Mouse (Mus musculus) kidney, embryonic 15.5 days (tissue): ENCODE results near the gene Iqcf6. TPM values are rescaled to one million over a fixed set of nuclear protein-coding genes. Genes with fewer than 3 reads are reported as not detected.
"Not testable (repeated sequence)": the region's sequence is repeated elsewhere in the genome, so short reads cannot be mapped to it uniquely, and the experiment has no call there.

ENCODE experiments used
- ATAC-seq: fragments of 200-750 bp; cut with Nextera tagmentation; replicated peaks from 2 replicates; pipeline ENCODE4 v1.8.0; 2017; ENCODE audit warnings: moderate TSS enrichment; ENCODE audit not compliant: low FRiP score
- H3K27ac ChIP-seq: fragments of 300-500 bp; sonication (generic); 2 replicates; pipeline ENCODE4 v1.5.1; 2015; ENCODE audit warnings: mild to moderate bottlenecking, inconsistent platforms
- H3K27me3 ChIP-seq: fragments of 300-500 bp; sonication (generic); 2 replicates; pipeline ENCODE4 v1.6.1; 2015; ENCODE audit warnings: inconsistent platforms
- H3K36me3 ChIP-seq: fragments of 300-500 bp; sonication (generic); 2 replicates; pipeline ENCODE4 v1.6.1; 2015; ENCODE audit warnings: inconsistent platforms
- H3K4me1 ChIP-seq: fragments of 300-500 bp; sonication (generic); 2 replicates; pipeline ENCODE4 v1.6.1; 2015; ENCODE audit warnings: inconsistent platforms
- H3K4me2 ChIP-seq: fragments of 300-500 bp; sonication (generic); 2 replicates; pipeline ENCODE4 v1.6.1; 2015; ENCODE audit warnings: moderate library complexity, mild to moderate bottlenecking, inconsistent platforms
- H3K4me3 ChIP-seq: fragments of 300-500 bp; sonication (generic); replicated peaks from 2 replicates; pipeline ENCODE4 v1.5.1; 2015; ENCODE audit warnings: mild to moderate bottlenecking, inconsistent platforms
- H3K9ac ChIP-seq: fragments of 300-500 bp; sonication (generic); 2 replicates; pipeline ENCODE4 v1.6.1; 2015; ENCODE audit warnings: mild to moderate bottlenecking, inconsistent platforms
- H3K9me3 ChIP-seq: fragments of 300-500 bp; sonication (generic); replicated peaks from 2 replicates; pipeline ENCODE4 v1.6.1; 2016; ENCODE audit warnings: inconsistent platforms
- WGBS: fragments of 180-500 bp; shearing (Covaris S2); methylation state at CpG from one replicate; pipeline ENCODE4 v1.1.7; 2015; ENCODE audit warnings: mixed read lengths; 5-methylcytosine and 5-hydroxymethylcytosine counted together
- polyA plus RNA-seq: library from polyadenylated mRNA; unstranded; fragments of >200 nt; fragmentation: Nextera tagmentation; extraction: Ambion mirVana; gene quantifications from 2 replicates; pipeline ENCODE4 v1.2.1, GENCODE M21; 2015

The Iqcf6 gene
- polyA plus RNA-seq, 1 experiment from 2014 or later, result not detected

GRCm38 (mm10) chr9:106627796-106628195, 1.4 kb downstream of the Iqcf6 start:
- H3K27me3 ChIP-seq, H3K4me1 ChIP-seq, H3K4me2 ChIP-seq, H3K27ac ChIP-seq, H3K36me3 ChIP-seq, H3K9ac ChIP-seq, H3K4me3 ChIP-seq, H3K9me3 ChIP-seq, ATAC-seq: not testable (repeated sequence)
- 23% methylated on average over 8 of the region's 8 CpGs for WGBS

- no peaks in the 10 kb centered on the region for H3K36me3 ChIP-seq
- H3K9ac ChIP-seq, result no peak overlapping the region
- H3K27ac ChIP-seq, result no peak overlapping the region
- H3K4me2 ChIP-seq, result no peak overlapping the region
- 0 out of 2 replicates have a peak, but pooled peaks cover 3% of the 10 kb centered on the region for H3K4me1 ChIP-seq
- H3K4me3 ChIP-seq, result no peak overlapping the region
- no peaks in the 10 kb centered on the region for H3K9me3 ChIP-seq
- no peaks in the 10 kb centered on the region for H3K27me3 ChIP-seq
- 67% methylated on average over 5 of the region's 5 CpGs for WGBS
- ATAC-seq, result no peak
These were observed 5.8 kb downstream of the Iqcf6 start for GRCm38 (mm10) chr9:106632185-106632584.

DNA sequence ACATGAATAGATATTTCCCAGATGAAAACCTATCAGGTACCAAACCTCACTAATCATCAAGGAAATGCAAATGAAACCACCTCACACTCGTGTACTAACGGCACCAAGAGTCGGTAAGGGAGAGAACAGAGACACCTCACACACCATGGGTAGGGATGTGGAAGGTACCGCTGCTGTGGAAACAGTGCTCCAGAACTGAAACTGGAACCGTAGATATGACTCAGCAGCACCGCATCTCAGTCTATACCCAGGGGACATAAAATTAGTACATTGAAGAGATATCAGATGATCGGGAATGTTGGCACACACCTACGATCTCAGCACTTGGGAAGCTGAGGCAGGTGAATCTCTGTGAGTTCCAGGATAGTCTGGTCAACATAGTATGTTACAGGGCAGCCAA, 11.8 kb downstream of the Iqcf6 start:
- no peaks in the 10 kb centered on the region for H3K9me3 ChIP-seq
- no peak overlapping the region for H3K9ac ChIP-seq
- no peaks in the 10 kb centered on the region for H3K36me3 ChIP-seq
- H3K4me3 ChIP-seq, result no peak overlapping the region
- H3K4me1 ChIP-seq, result no peaks in the 10 kb centered on the region
- no peaks in the 10 kb centered on the region for H3K27me3 ChIP-seq
- WGBS, result 92% methylated on average over 8 of the region's 8 CpGs
- no peak overlapping the region for H3K27ac ChIP-seq
- no peak overlapping the region for H3K4me2 ChIP-seq
- ATAC-seq, result no peak

- no peak; the same call in 1 of the 2 replicates for ATAC-seq
- no peaks in the 10 kb centered on the region for H3K36me3 ChIP-seq
These were observed 15.0 kb downstream of the Iqcf6 start for GRCm38 (mm10) chr9:106641346-106641745.

GRCm38 (mm10) chr9:106643128-106643527, 16.7 kb downstream of the Iqcf6 start:
- no peaks in the 10 kb centered on the region for H3K4me1 ChIP-seq
- no peaks in the 10 kb centered on the region for H3K36me3 ChIP-seq
- H3K27me3 ChIP-seq, result no peaks in the 10 kb centered on the region
- H3K9ac ChIP-seq, result no peak overlapping the region
- WGBS, result 31% methylated on average over 7 of the region's 7 CpGs
- no peak overlapping the region for H3K27ac ChIP-seq
- no peaks in the 10 kb centered on the region for H3K9me3 ChIP-seq
- H3K4me2 ChIP-seq, result no peak overlapping the region
- no peak overlapping the region for H3K4me3 ChIP-seq
- no peak for ATAC-seq

More at GRCm38 (mm10) chr9:106641346-106641745, 15.0 kb downstream of the Iqcf6 start:
- H3K27ac ChIP-seq, result no peak overlapping the region
- WGBS, result 63% methylated on average over 5 of the region's 5 CpGs
- H3K4me3 ChIP-seq, result no peak overlapping the region
- no peaks in the 10 kb centered on the region for H3K27me3 ChIP-seq
- no peaks in the 10 kb centered on the region for H3K4me1 ChIP-seq
- H3K9me3 ChIP-seq, result no peaks in the 10 kb centered on the region
- H3K9ac ChIP-seq, result no peak overlapping the region
- H3K4me2 ChIP-seq, result no peak overlapping the region

DNA sequence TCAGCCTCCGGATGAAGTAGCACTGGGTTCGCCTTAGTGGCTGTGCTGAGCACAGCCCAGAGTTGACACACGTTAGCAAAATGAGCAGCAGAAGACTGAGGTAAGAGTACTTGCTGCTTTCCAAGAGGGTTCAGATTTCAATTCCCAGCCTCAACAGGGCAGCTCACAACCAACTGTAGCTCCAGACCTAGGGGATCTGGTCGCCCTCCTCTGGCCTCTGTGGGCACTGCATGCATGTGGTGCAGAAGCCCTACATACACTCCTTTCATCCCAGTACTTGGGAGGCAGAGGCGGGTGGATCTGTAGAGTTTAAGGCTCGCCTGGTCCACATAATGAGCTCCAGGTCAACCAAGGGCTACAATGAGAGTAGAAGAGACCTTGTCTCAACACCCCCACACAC, 17.4 kb downstream of the Iqcf6 start:
- ATAC-seq, result no peak
- Histone ChIP-seq H3K4me1 (no peaks in the 10 kb centered on the region), H3K4me2 (no peak overlapping the region), H3K4me3 (no peak overlapping the region), H3K27ac (no peak overlapping the region), H3K9ac (no peak overlapping the region), H3K27me3 (no peaks in the 10 kb centered on the region), H3K36me3 (no peaks in the 10 kb centered on the region), H3K9me3 (no peaks in the 10 kb centered on the region)
- WGBS, result 67% methylated on average over 6 of the region's 6 CpGs

GRCm38 (mm10) chr9:106645684-106646271, 19.4 kb downstream of the Iqcf6 start:
- H3K9me3 ChIP-seq, result no peaks in the 10 kb centered on the region
- WGBS, result 81% methylated on average over 9 of the region's 9 CpGs
- no peaks in the 10 kb centered on the region for H3K36me3 ChIP-seq
- no peaks in the 10 kb centered on the region for H3K4me1 ChIP-seq
- H3K4me3 ChIP-seq, result no peak overlapping the region
- no peak overlapping the region for H3K27ac ChIP-seq
- no peak overlapping the region for H3K9ac ChIP-seq
- no peaks in the 10 kb centered on the region for H3K27me3 ChIP-seq
- ATAC-seq, result no peak
- no peak overlapping the region for H3K4me2 ChIP-seq

DNA sequence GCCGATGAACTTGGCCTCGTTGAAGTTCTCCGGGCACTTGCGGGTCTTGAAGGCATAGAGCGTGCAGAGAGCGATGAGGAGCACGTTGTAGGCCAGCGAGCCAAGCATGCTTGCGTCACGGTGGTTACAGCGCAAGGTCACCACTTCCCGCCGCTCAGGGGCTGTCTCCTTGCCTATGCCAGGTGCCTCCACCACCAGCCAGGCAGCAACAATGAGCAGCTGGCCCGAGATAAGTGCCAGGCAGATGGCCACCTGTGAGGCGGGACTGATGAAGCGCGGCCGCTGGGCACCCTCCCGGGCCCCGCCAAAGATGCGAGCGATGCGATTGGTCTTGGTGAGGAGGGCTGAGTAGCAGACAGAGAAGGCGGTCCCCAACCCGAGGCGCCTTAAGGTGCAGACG, 20.8 kb downstream of the Iqcf6 start:
- no peak overlapping the region for H3K4me2 ChIP-seq
- ATAC-seq, result no peak
- no peak overlapping the region for H3K27ac ChIP-seq
- no peaks in the 10 kb centered on the region for H3K36me3 ChIP-seq
- no peaks in the 10 kb centered on the region for H3K4me1 ChIP-seq
- no peak overlapping the region for H3K9ac ChIP-seq
- WGBS, result 77% methylated on average over 27 of the region's 27 CpGs
- no peak overlapping the region for H3K4me3 ChIP-seq
- H3K9me3 ChIP-seq, result no peaks in the 10 kb centered on the region
- no peaks in the 10 kb centered on the region for H3K27me3 ChIP-seq

- peaks cover 8% of the 10 kb centered on the region for H3K4me1 ChIP-seq
- H3K36me3 ChIP-seq, result peaks cover 3% of the 10 kb centered on the region; the same call in 1 of the 2 replicates
- 45% methylated on average over 1 of the region's 1 CpGs for WGBS
- peaks cover 31% of the 10 kb centered on the region for H3K27me3 ChIP-seq
- no peak overlapping the region for H3K27ac ChIP-seq
- ATAC-seq, result no peak
- H3K4me3 ChIP-seq, result no peak overlapping the region
- H3K9me3 ChIP-seq, result no peaks in the 10 kb centered on the region
- no peak overlapping the region for H3K4me2 ChIP-seq
- no peak overlapping the region for H3K9ac ChIP-seq
These were observed 26.3 kb downstream of the Iqcf6 start for GRCm38 (mm10) chr9:106652720-106653119.

GRCm38 (mm10) chr9:106655884-106656720, 29.7 kb downstream of the Iqcf6 start, which contains the start of gene Grm2:
Gene Grm2 (minus strand): TSS chr9:106656082.
- 1% methylated on average over 44 of the region's 44 CpGs for WGBS
- Histone ChIP-seq H3K36me3 (peaks cover 37% of the 10 kb centered on the region), H3K4me2 (peak within 1 kb of the TSS; percentile 68), H3K27me3 (peaks cover 31% of the 10 kb centered on the region), H3K27ac (no peak within 1 kb of the TSS), H3K9ac (no peak within 1 kb of the TSS), H3K9me3 (no peaks in the 10 kb centered on the region), H3K4me1 (peaks cover 8% of the 10 kb centered on the region), H3K4me3 (peak within 1 kb of the TSS; percentile 33)
- peak; percentile 85 for ATAC-seq

DNA sequence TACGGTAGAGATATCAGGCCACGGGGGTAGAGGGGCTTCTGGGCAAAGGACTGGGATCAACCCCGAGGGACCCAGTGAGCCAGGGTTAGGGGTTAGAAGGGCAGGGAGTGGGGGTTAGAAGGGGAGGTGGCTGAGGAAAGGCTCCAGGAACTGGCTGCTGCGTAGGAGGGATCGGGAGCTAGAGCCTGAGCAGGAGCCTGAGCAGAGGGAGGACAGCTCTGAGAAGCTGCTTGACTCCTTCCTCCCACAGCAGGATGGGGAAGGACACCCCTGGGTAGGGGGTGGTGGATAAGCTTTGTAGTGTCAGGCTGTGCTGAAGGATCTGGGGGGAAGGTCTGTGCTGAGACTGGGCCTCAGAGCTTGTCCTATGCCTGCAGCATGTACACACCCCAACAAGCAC, 30.4 kb downstream of the Iqcf6 start:
- Histone ChIP-seq H3K4me1 (peaks cover 8% of the 10 kb centered on the region), H3K4me3 (no peak overlapping the region), H3K9me3 (no peaks in the 10 kb centered on the region), H3K9ac (no peak overlapping the region), H3K36me3 (peaks cover 44% of the 10 kb centered on the region), H3K4me2 (no peak overlapping the region), H3K27me3 (peaks cover 31% of the 10 kb centered on the region), H3K27ac (no peak overlapping the region)
- 38% methylated on average over 5 of the region's 5 CpGs for WGBS
- ATAC-seq, result no peak

GRCm38 (mm10) chr9:106657592-106657991, 31.2 kb downstream of the Iqcf6 start:
- no peak for ATAC-seq
- no peak overlapping the region for H3K4me3 ChIP-seq
- H3K27ac ChIP-seq, result no peak overlapping the region
- H3K4me1 ChIP-seq, result peaks cover 8% of the 10 kb centered on the region
- H3K36me3 ChIP-seq, result peaks cover 52% of the 10 kb centered on the region
- no peaks in the 10 kb centered on the region for H3K9me3 ChIP-seq
- no peak overlapping the region for H3K9ac ChIP-seq
- no peak overlapping the region for H3K4me2 ChIP-seq
- 44% methylated on average over 5 of the region's 5 CpGs for WGBS
- H3K27me3 ChIP-seq, result peaks cover 29% of the 10 kb centered on the region
